Mouse (Mus musculus) limb, embryonic 14.5 days (tissue): Measurements from ENCODE around the gene H2-DMb2. TPM values are rescaled to one million over a fixed set of nuclear protein-coding genes. Genes with fewer than 3 reads are reported as not detected.

ENCODE experiments used
- ATAC-seq: fragments of 200-750 bp; cut with Nextera tagmentation; 2 replicates; pipeline ENCODE4 v1.8.0; 2017; ENCODE audit warnings: low read depth, moderate number of reproducible peaks, moderate TSS enrichment; ENCODE audit not compliant: low FRiP score
- DNase-seq: peaks from one replicate; pipeline ENCODE4 v3.0.0-alpha.2; 2015; ENCODE audit warnings: low spot score
- H3K27ac ChIP-seq: fragments of 300-500 bp; sonication (generic); replicated peaks from 2 replicates; pipeline ENCODE4 v1.5.1; 2014; ENCODE audit warnings: low read depth, mild to moderate bottlenecking, low read length, moderate library complexity, mixed read lengths
- H3K27me3 ChIP-seq: fragments of 300-500 bp; sonication (generic); 2 replicates; pipeline ENCODE4 v1.6.1; 2014; ENCODE audit warnings: low read length, mixed read lengths; ENCODE audit not compliant: control insufficient read depth, insufficient read depth
- H3K36me3 ChIP-seq: fragments of 300-500 bp; sonication (generic); 2 replicates; pipeline ENCODE4 v1.6.1; 2014; ENCODE audit warnings: mild to moderate bottlenecking, low read length, moderate library complexity, mixed read lengths; ENCODE audit not compliant: control insufficient read depth, insufficient read depth
- H3K4me1 ChIP-seq: fragments of 300-500 bp; sonication (generic); 2 replicates; pipeline ENCODE4 v1.6.1; 2014; ENCODE audit warnings: antibody characterized with exemption, low read length, mixed read lengths; ENCODE audit not compliant: control insufficient read depth, insufficient read depth
- H3K4me2 ChIP-seq: fragments of 300-500 bp; sonication (generic); replicated peaks from 2 replicates; pipeline ENCODE4 v1.6.1; 2014; ENCODE audit warnings: low read depth, mild to moderate bottlenecking, low read length, moderate library complexity; ENCODE audit not compliant: severe bottlenecking
- H3K4me3 ChIP-seq: fragments of 300-500 bp; sonication (generic); replicated peaks from 2 replicates; pipeline ENCODE4 v1.5.1; 2014; ENCODE audit warnings: low read length
- H3K9ac ChIP-seq: fragments of 300-500 bp; sonication (generic); 2 replicates; pipeline ENCODE4 v1.6.1; 2014; ENCODE audit warnings: mild to moderate bottlenecking, low read depth, low read length, moderate library complexity; ENCODE audit not compliant: severe bottlenecking
- H3K9me3 ChIP-seq: fragments of 300-500 bp; sonication (generic); 2 replicates; pipeline ENCODE4 v1.6.1; 2016; ENCODE audit warnings: low read length; ENCODE audit not compliant: control insufficient read depth
- POLR2A ChIP-seq: fragments of 200-500 bp; IDR thresholded peaks from 2 replicates; pipeline ENCODE4 v1.8.0; 2012; ENCODE audit warnings: inconsistent platforms, mild to moderate bottlenecking, moderate library complexity, borderline replicate concordance; ENCODE audit not compliant: insufficient read depth, insufficient read length; ENCODE audit errors: extremely low read depth
- WGBS: fragments of 180-500 bp; shearing (Covaris S2); extraction: QIAGEN DNeasy Blood & Tissue Kit; methylation state at CpG from one replicate; pipeline ENCODE4 v1.1.7; 2014; 5-methylcytosine and 5-hydroxymethylcytosine counted together
- polyA plus RNA-seq, 2 experiments: library from polyadenylated mRNA; depleted of rRNA in 1 of 2; stranded (reverse) in 1 of 2; unstranded in 1 of 2; fragments of >200 nt; fragmentation: Nextera tagmentation in 1 of 2; extraction: Ambion mirVana in 1 of 2; gene quantifications; 2 replicates each; pipeline versions ENCODE4 v1.2.1 to v1.2.3; 2012 to 2014

H2-DMb2 gene
- polyA plus RNA-seq, 2 experiments = 0.23 to 0.31 TPM

GRCm38 (mm10) chr17:34199050-34199619 lies 56.0 kb downstream of the H2-DMb2 start:
- no peak overlapping the region for H3K27ac ChIP-seq
- H3K9ac ChIP-seq = no peak overlapping the region
- DNase-seq (no peak), ATAC-seq (no peak)
- H3K36me3 ChIP-seq = no peaks in the 10 kb centered on the region
- 56% methylated on average over 12 of the region's 12 CpGs for WGBS
- peaks cover 49% of the 10 kb centered on the region for H3K27me3 ChIP-seq
- H3K4me3 ChIP-seq = no peak overlapping the region
- H3K4me1 ChIP-seq = peaks cover 3% of the 10 kb centered on the region; the same call in 1 of the 2 replicates
- H3K9me3 ChIP-seq = no peaks in the 10 kb centered on the region
- no peak for TF ChIP-seq POLR2A
- no peak overlapping the region for H3K4me2 ChIP-seq

- ATAC-seq = no peak
- DNase-seq = no peak
- Histone ChIP-seq H3K4me1 (peaks cover 3% of the 10 kb centered on the region; the same call in 1 of the 2 replicates), H3K9me3 (no peaks in the 10 kb centered on the region), H3K36me3 (no peaks in the 10 kb centered on the region), H3K4me3 (no peak overlapping the region), H3K27ac (no peak overlapping the region), H3K27me3 (peaks cover 46% of the 10 kb centered on the region), H3K4me2 (no peak overlapping the region), H3K9ac (no peak overlapping the region)
- 85% methylated on average over 10 of the region's 10 CpGs for WGBS
- no peak for TF ChIP-seq POLR2A
Observed at GRCm38 (mm10) chr17:34200047-34200446, 56.9 kb downstream of the H2-DMb2 start.

GRCm38 (mm10) chr17:34200772-34201505 lies 57.8 kb downstream of the H2-DMb2 start:
- TF ChIP-seq POLR2A = no peak
- no peak for ATAC-seq
- Histone ChIP-seq H3K9ac (no peak overlapping the region), H3K4me2 (no peak overlapping the region), H3K4me1 (peaks cover 3% of the 10 kb centered on the region; the same call in 1 of the 2 replicates), H3K27me3 (peaks cover 47% of the 10 kb centered on the region), H3K9me3 (no peaks in the 10 kb centered on the region), H3K36me3 (no peaks in the 10 kb centered on the region), H3K27ac (no peak overlapping the region), H3K4me3 (no peak overlapping the region)
- 86% methylated on average over 16 of the region's 16 CpGs for WGBS
- no peak for DNase-seq

Other genes with a start within 250 kb of the H2-DMb2 start
Only the 30 nearest of the 31 such genes appear.
- gene Daxx, start 233.9 kb upstream of the H2-DMb2 start, polyA plus RNA-seq (2012; rRNA removed) = 46.1 and 53.6 TPM in 2 replicates
- gene Daxx, start 233.9 kb upstream of the H2-DMb2 start, polyA plus RNA-seq (2014; fragmentation: Nextera tagmentation; extraction: Ambion mirVana) = 40.5 and 44.1 TPM in 2 replicates
- 18.7 and 23.8 TPM in 2 replicates for gene Tapbp, start 227.4 kb upstream of the H2-DMb2 start, polyA plus RNA-seq (2012; rRNA removed)
- gene Tapbp, start 227.4 kb upstream of the H2-DMb2 start, polyA plus RNA-seq (2014; fragmentation: Nextera tagmentation; extraction: Ambion mirVana) = 28.9 and 30.5 TPM in 2 replicates
- gene Zbtb22, start 227.4 kb upstream of the H2-DMb2 start, polyA plus RNA-seq (2012; rRNA removed) = 27.9 and 34.0 TPM in 2 replicates
- 10.1 and 10.8 TPM in 2 replicates for gene Zbtb22, start 227.4 kb upstream of the H2-DMb2 start, polyA plus RNA-seq (2014; fragmentation: Nextera tagmentation; extraction: Ambion mirVana)
- gene Rgl2, start 213.8 kb upstream of the H2-DMb2 start, polyA plus RNA-seq (2012; rRNA removed) = 193 and 265 TPM in 2 replicates
- gene Rgl2, start 213.8 kb upstream of the H2-DMb2 start, polyA plus RNA-seq (2014; fragmentation: Nextera tagmentation; extraction: Ambion mirVana) = 48.7 and 51.8 TPM in 2 replicates
- 53.6 and 104 TPM in 2 replicates for gene Pfdn6, start 203.0 kb upstream of the H2-DMb2 start, polyA plus RNA-seq (2012; rRNA removed)
- 135 and 142 TPM in 2 replicates for gene Pfdn6, start 203.0 kb upstream of the H2-DMb2 start, polyA plus RNA-seq (2014; fragmentation: Nextera tagmentation; extraction: Ambion mirVana)
- 30.5 and 30.9 TPM in 2 replicates for gene Wdr46, start 202.6 kb upstream of the H2-DMb2 start, polyA plus RNA-seq (2012; rRNA removed)
- gene Wdr46, start 202.6 kb upstream of the H2-DMb2 start, polyA plus RNA-seq (2014; fragmentation: Nextera tagmentation; extraction: Ambion mirVana) = 21.6 and 25.0 TPM in 2 replicates
- 7.7 and 9.3 TPM in 2 replicates for gene B3galt4, start 191.8 kb upstream of the H2-DMb2 start, polyA plus RNA-seq (2012; rRNA removed)
- gene B3galt4, start 191.8 kb upstream of the H2-DMb2 start, polyA plus RNA-seq (2014; fragmentation: Nextera tagmentation; extraction: Ambion mirVana) = 4.0 and 6.6 TPM in 2 replicates
- 48.8 and 62.7 TPM in 2 replicates for gene Vps52, start 187.5 kb upstream of the H2-DMb2 start, polyA plus RNA-seq (2012; rRNA removed)
- gene Vps52, start 187.5 kb upstream of the H2-DMb2 start, polyA plus RNA-seq (2014; fragmentation: Nextera tagmentation; extraction: Ambion mirVana) = 38.6 and 43.4 TPM in 2 replicates
- gene Rps18, start 187.3 kb upstream of the H2-DMb2 start, polyA plus RNA-seq (2012; rRNA removed) = 1,284 and 1,402 TPM in 2 replicates
- gene Rps18, start 187.3 kb upstream of the H2-DMb2 start, polyA plus RNA-seq (2014; fragmentation: Nextera tagmentation; extraction: Ambion mirVana) = 2,129 and 2,245 TPM in 2 replicates
- 27.0 and 31.5 TPM in 2 replicates for gene H2-K1, start 143.0 kb upstream of the H2-DMb2 start, polyA plus RNA-seq (2012; rRNA removed)
- gene H2-K1, start 143.0 kb upstream of the H2-DMb2 start, polyA plus RNA-seq (2014; fragmentation: Nextera tagmentation; extraction: Ambion mirVana) = 17.7 and 25.5 TPM in 2 replicates
- 54.0 and 81.7 TPM in 2 replicates for gene Ring1, start 118.6 kb upstream of the H2-DMb2 start, polyA plus RNA-seq (2012; rRNA removed)
- gene Ring1, start 118.6 kb upstream of the H2-DMb2 start, polyA plus RNA-seq (2014; fragmentation: Nextera tagmentation; extraction: Ambion mirVana) = 7.0 and 8.4 TPM in 2 replicates
- 104 and 109 TPM in 2 replicates for gene H2-Ke6, start 115.2 kb upstream of the H2-DMb2 start, polyA plus RNA-seq (2012; rRNA removed)
- 46.4 and 48.1 TPM in 2 replicates for gene H2-Ke6, start 115.2 kb upstream of the H2-DMb2 start, polyA plus RNA-seq (2014; fragmentation: Nextera tagmentation; extraction: Ambion mirVana)
- gene Slc39a7, start 111.6 kb upstream of the H2-DMb2 start, polyA plus RNA-seq (2012; rRNA removed) = 197 and 283 TPM in 2 replicates
- 132 and 133 TPM in 2 replicates for gene Slc39a7, start 111.6 kb upstream of the H2-DMb2 start, polyA plus RNA-seq (2014; fragmentation: Nextera tagmentation; extraction: Ambion mirVana)
- gene Rxrb, start 111.5 kb upstream of the H2-DMb2 start, polyA plus RNA-seq (2012; rRNA removed) = 83.2 and 98.9 TPM in 2 replicates
- gene Rxrb, start 111.5 kb upstream of the H2-DMb2 start, polyA plus RNA-seq (2014; fragmentation: Nextera tagmentation; extraction: Ambion mirVana) = 29.2 and 33.6 TPM in 2 replicates
- 201 and 242 TPM in 2 replicates for gene Col11a2, start 103.9 kb upstream of the H2-DMb2 start, polyA plus RNA-seq (2012; rRNA removed)
- gene Col11a2, start 103.9 kb upstream of the H2-DMb2 start, polyA plus RNA-seq (2014; fragmentation: Nextera tagmentation; extraction: Ambion mirVana) = 71.6 and 72.1 TPM in 2 replicates
- gene H2-Oa, start 51.0 kb upstream of the H2-DMb2 start, polyA plus RNA-seq (2012; rRNA removed) = 1.0 and 1.7 TPM in 2 replicates
- gene H2-Oa, start 51.0 kb upstream of the H2-DMb2 start, polyA plus RNA-seq (2014; fragmentation: Nextera tagmentation; extraction: Ambion mirVana) = 0.70 and 0.85 TPM in 2 replicates
- 13.1 and 20.2 TPM in 2 replicates for gene H2-DMa, start 23.8 kb upstream of the H2-DMb2 start, polyA plus RNA-seq (2012; rRNA removed)
- 16.8 and 19.0 TPM in 2 replicates for gene H2-DMa, start 23.8 kb upstream of the H2-DMb2 start, polyA plus RNA-seq (2014; fragmentation: Nextera tagmentation; extraction: Ambion mirVana)
- 197 and 217 TPM in 2 replicates for gene Brd2, start 20.7 kb upstream of the H2-DMb2 start, polyA plus RNA-seq (2012; rRNA removed)
- gene Brd2, start 20.7 kb upstream of the H2-DMb2 start, polyA plus RNA-seq (2014; fragmentation: Nextera tagmentation; extraction: Ambion mirVana) = 121 and 141 TPM in 2 replicates
- 4.2 and 6.9 TPM in 2 replicates for gene H2-DMb1, start 9.8 kb downstream of the H2-DMb2 start, polyA plus RNA-seq (2012; rRNA removed)
- 2.4 and 2.7 TPM in 2 replicates for gene H2-DMb1, start 9.8 kb downstream of the H2-DMb2 start, polyA plus RNA-seq (2014; fragmentation: Nextera tagmentation; extraction: Ambion mirVana)
- 11.0 and 12.1 TPM in 2 replicates for gene Tap1, start 44.2 kb downstream of the H2-DMb2 start, polyA plus RNA-seq (2012; rRNA removed)
- 11.2 and 14.2 TPM in 2 replicates for gene Tap1, start 44.2 kb downstream of the H2-DMb2 start, polyA plus RNA-seq (2014; fragmentation: Nextera tagmentation; extraction: Ambion mirVana)
- 2.2 and 3.7 TPM in 2 replicates for gene Psmb9, start 44.5 kb downstream of the H2-DMb2 start, polyA plus RNA-seq (2012; rRNA removed)
- 3.4 and 3.9 TPM in 2 replicates for gene Psmb9, start 44.5 kb downstream of the H2-DMb2 start, polyA plus RNA-seq (2014; fragmentation: Nextera tagmentation; extraction: Ambion mirVana)
- 6.8 and 7.3 TPM in 2 replicates for gene Psmb8, start 54.4 kb downstream of the H2-DMb2 start, polyA plus RNA-seq (2012; rRNA removed)
- gene Psmb8, start 54.4 kb downstream of the H2-DMb2 start, polyA plus RNA-seq (2014; fragmentation: Nextera tagmentation; extraction: Ambion mirVana) = 9.2 and 9.4 TPM in 2 replicates
- 2.9 and 3.0 TPM in 2 replicates for gene Tap2, start 60.2 kb downstream of the H2-DMb2 start, polyA plus RNA-seq (2012; rRNA removed)
- 2.3 and 2.4 TPM in 2 replicates for gene Tap2, start 60.2 kb downstream of the H2-DMb2 start, polyA plus RNA-seq (2014; fragmentation: Nextera tagmentation; extraction: Ambion mirVana)
- 0.06 and 0.23 TPM in 2 replicates for gene H2-Ob, start 95.6 kb downstream of the H2-DMb2 start, polyA plus RNA-seq (2012; rRNA removed)
- 0.11 TPM in 1 of 2 replicates, not detected in the other for gene H2-Ob, start 95.6 kb downstream of the H2-DMb2 start, polyA plus RNA-seq (2014; fragmentation: Nextera tagmentation; extraction: Ambion mirVana)
- gene H2-Ab1, start 114.4 kb downstream of the H2-DMb2 start, polyA plus RNA-seq (2012; rRNA removed) = 4.8 and 5.6 TPM in 2 replicates
- 7.6 and 8.0 TPM in 2 replicates for gene H2-Ab1, start 114.4 kb downstream of the H2-DMb2 start, polyA plus RNA-seq (2014; fragmentation: Nextera tagmentation; extraction: Ambion mirVana)
- 2.0 and 2.9 TPM in 2 replicates for gene H2-Aa, start 144.5 kb downstream of the H2-DMb2 start, polyA plus RNA-seq (2012; rRNA removed)
- gene H2-Aa, start 144.5 kb downstream of the H2-DMb2 start, polyA plus RNA-seq (2014; fragmentation: Nextera tagmentation; extraction: Ambion mirVana) = 4.1 and 4.5 TPM in 2 replicates
- 1.6 and 2.4 TPM in 2 replicates for gene H2-Eb1, start 162.6 kb downstream of the H2-DMb2 start, polyA plus RNA-seq (2012; rRNA removed)
- 3.4 and 4.6 TPM in 2 replicates for gene H2-Eb1, start 162.6 kb downstream of the H2-DMb2 start, polyA plus RNA-seq (2014; fragmentation: Nextera tagmentation; extraction: Ambion mirVana)
- gene H2-Eb2, start 182.4 kb downstream of the H2-DMb2 start, polyA plus RNA-seq (2012; rRNA removed) = not detected in 2 replicates
- gene H2-Eb2, start 182.4 kb downstream of the H2-DMb2 start, polyA plus RNA-seq (2014; fragmentation: Nextera tagmentation; extraction: Ambion mirVana) = not detected in 2 replicates
- gene Btnl2, start 211.5 kb downstream of the H2-DMb2 start, polyA plus RNA-seq (2012; rRNA removed) = 0.14 TPM in 2 replicates
- 0.07 and 0.11 TPM in 2 replicates for gene Btnl2, start 211.5 kb downstream of the H2-DMb2 start, polyA plus RNA-seq (2014; fragmentation: Nextera tagmentation; extraction: Ambion mirVana)
- not detected in 2 replicates for gene Btnl1, start 233.8 kb downstream of the H2-DMb2 start, polyA plus RNA-seq (2012; rRNA removed)
- gene Btnl1, start 233.8 kb downstream of the H2-DMb2 start, polyA plus RNA-seq (2014; fragmentation: Nextera tagmentation; extraction: Ambion mirVana) = not detected in 2 replicates